Mouse (Mus musculus): Measurements from ENCODE around the gene Cdv3. TPM values are rescaled to one million over a fixed set of nuclear protein-coding genes. Genes with fewer than 3 reads are reported as not detected.
A peak's percentile ranks its signal among the peaks of the same experiment; 100 is the strongest.

The Cdv3 gene
- polyA plus RNA-seq, 1 experiment from 2014 or later, result 101 TPM

DNA sequence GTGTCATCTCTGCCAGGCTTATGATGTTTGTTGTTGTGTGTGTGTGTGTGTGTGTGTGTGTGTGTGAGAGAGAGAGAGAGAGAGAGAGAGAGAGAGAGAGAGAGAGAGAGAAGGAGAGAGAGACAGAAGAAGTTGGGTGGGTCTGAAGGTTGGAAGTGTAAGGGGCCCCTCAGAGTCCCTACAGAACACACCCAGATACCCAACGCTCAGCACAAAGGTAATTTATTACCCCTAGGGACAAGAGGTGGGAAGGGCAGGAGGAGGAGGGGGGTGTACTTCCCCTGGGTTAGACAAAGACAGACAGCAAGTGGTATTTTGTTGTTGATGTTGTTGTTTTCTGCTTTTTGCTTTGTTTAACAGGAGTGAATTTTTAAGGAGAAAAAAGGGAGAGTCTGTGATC is 20.0 kb upstream of the Cdv3 start:
- no peak overlapping the region for H3K9ac ChIP-seq
- H3K4me1 ChIP-seq, result peaks cover 7% of the 10 kb centered on the region
- H3K36me3 ChIP-seq, result no peaks in the 10 kb centered on the region
- H3K27ac ChIP-seq, result no peak overlapping the region
- no peak overlapping the region for H3K4me2 ChIP-seq (replicated peaks)
- no peaks in the 10 kb centered on the region for H3K27me3 ChIP-seq
- no peak overlapping the region for H3K4me3 ChIP-seq
- ATAC-seq (ENCODE audit: low FRiP score), result no peak
- 41% methylated on average over 1 of the region's 1 CpGs for WGBS
- no peaks in the 10 kb centered on the region for H3K9me3 ChIP-seq (replicated peaks)

DNA sequence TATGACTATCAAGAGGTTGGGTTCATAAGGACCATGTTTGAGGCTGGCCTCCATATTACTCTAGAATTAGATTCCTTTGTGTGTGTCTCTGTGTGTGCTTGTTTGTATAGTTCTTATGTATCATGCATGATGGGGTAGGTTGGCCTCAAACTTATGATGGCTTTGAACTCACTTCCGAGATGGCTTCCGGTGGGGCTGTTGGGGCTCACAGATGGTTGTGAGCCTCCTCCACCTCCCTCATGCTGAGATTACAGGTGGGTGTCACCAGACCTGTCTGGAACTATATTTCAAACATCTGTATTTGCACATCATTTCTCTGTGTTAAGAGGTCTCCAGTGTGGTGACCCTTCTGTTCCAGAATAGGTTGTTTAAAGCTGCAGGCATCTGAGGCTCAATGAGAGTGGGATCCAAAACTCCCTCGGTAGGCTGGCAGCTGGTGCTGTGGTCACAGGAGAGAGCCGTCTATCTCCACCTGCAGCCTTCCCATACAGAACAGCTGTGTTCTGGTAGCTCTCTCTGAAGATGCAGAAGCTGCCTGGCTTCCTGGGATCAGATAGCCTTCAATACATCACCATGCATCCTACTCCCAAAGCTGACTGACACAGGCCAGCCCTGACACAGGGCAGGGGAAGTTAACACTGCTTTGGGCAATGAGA is 18.6 kb upstream of the Cdv3 start:
- no peaks in the 10 kb centered on the region for H3K9me3 ChIP-seq (replicated peaks)
- H3K4me3 ChIP-seq, result no peak overlapping the region
- ATAC-seq (ENCODE audit: low FRiP score), result no peak
- peaks cover 7% of the 10 kb centered on the region for H3K4me1 ChIP-seq
- WGBS, result 82% methylated on average over 4 of the region's 4 CpGs
- H3K9ac ChIP-seq, result no peak overlapping the region
- H3K27ac ChIP-seq, result no peak overlapping the region
- no peak overlapping the region for H3K4me2 ChIP-seq (replicated peaks)
- no peaks in the 10 kb centered on the region for H3K36me3 ChIP-seq
- no peaks in the 10 kb centered on the region for H3K27me3 ChIP-seq

DNA sequence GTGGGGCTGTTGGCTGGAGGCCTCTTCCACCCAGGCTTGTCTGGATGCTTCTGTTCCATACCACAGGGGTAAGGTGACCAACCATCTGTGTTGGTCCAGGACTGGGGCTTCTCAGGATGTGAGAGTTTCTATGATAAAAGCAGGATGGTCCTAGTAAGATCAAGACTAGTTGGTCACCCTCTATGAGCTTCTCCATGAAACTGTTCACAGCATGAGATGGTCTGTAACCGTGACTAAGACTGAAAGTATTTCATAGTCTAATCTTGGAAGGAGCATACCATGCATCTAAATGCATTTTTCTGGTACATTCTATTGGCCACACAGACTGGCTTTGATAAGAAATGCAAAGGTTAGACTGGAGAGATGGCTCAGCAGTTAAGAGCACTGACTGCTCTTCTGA is 17.9 kb upstream of the Cdv3 start:
- no peaks in the 10 kb centered on the region for H3K27me3 ChIP-seq
- H3K36me3 ChIP-seq, result no peaks in the 10 kb centered on the region
- H3K4me2 ChIP-seq (replicated peaks), result no peak overlapping the region
- no peak overlapping the region for H3K4me3 ChIP-seq
- H3K9me3 ChIP-seq (replicated peaks), result no peaks in the 10 kb centered on the region
- 97% methylated on average over 1 of the region's 1 CpGs for WGBS
- H3K9ac ChIP-seq, result no peak overlapping the region
- no peak for ATAC-seq (ENCODE audit: low FRiP score)
- H3K4me1 ChIP-seq, result peaks cover 7% of the 10 kb centered on the region
- H3K27ac ChIP-seq, result no peak overlapping the region

DNA sequence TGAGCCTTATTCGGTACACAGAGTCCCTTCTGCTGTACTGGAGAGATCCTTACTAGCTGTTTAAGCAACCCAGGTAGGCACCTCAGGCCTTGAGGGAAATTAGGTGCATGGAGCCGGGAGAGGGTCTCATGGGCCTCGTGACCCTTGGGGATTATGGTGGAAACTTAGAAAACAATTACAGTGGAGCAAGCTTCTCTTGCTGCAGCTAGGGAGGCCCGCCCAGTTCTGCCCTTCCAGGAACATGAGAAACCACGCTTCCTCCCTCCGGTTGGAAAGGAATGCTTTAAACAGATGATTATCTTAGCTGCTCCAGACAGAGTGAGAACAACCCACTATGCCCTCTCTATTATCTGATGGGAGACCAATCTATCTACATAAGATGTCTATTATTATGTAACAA is 17.3 kb upstream of the Cdv3 start:
- H3K4me2 ChIP-seq (replicated peaks), result no peak overlapping the region
- H3K36me3 ChIP-seq, result no peaks in the 10 kb centered on the region
- no peak overlapping the region for H3K9ac ChIP-seq
- ATAC-seq (ENCODE audit: low FRiP score), result no peak
- no peak overlapping the region for H3K27ac ChIP-seq
- peaks cover 7% of the 10 kb centered on the region for H3K4me1 ChIP-seq
- no peak overlapping the region for H3K4me3 ChIP-seq
- H3K9me3 ChIP-seq (replicated peaks), result no peaks in the 10 kb centered on the region
- 78% methylated on average over 6 of the region's 6 CpGs for WGBS
- no peaks in the 10 kb centered on the region for H3K27me3 ChIP-seq

DNA sequence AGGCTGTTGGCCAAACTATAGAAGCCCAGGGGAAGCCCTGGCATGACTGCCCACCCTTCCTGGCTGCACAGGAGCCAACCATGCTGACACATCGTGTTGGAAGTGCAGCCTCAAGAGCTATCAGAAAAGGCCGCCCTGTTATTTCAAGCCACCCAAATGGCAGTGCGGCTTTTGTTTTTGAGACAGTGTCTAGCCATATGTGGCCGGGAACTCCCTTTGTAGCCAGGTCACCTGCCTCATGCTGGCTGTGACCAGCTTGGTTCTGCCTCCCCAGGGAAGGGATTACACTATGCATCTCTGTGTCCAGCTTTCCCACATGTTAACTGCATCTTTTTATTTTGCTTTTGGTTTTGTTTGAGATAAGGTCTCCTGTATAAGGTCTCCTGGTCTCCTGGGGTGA is 14.9 kb upstream of the Cdv3 start:
- 87% methylated on average over 4 of the region's 4 CpGs for WGBS
- H3K4me2 ChIP-seq (replicated peaks), result no peak overlapping the region
- H3K9ac ChIP-seq, result no peak overlapping the region
- no peaks in the 10 kb centered on the region for H3K9me3 ChIP-seq (replicated peaks)
- H3K4me3 ChIP-seq, result no peak overlapping the region
- ATAC-seq (ENCODE audit: low FRiP score), result no peak
- H3K4me1 ChIP-seq, result no peaks in the 10 kb centered on the region
- no peak overlapping the region for H3K27ac ChIP-seq
- no peaks in the 10 kb centered on the region for H3K36me3 ChIP-seq
- H3K27me3 ChIP-seq, result no peaks in the 10 kb centered on the region

DNA sequence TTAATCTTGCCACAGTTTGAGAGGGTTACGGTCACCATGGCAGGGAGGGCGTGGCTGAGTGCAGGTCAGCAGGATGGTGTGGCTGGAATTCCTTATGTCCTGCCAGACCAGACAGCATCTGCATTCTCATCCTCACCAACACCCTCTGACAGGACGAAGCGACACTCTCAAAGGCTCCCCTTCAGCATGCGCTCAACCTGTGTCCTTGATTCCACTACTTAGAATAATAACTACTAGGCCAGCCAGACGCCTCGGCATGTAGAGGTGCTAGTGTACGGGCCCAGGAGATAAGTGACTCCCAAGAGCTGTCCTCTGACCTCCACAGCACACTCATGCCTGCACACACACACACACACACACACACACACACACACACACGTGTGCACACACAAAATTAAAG is 13.6 kb upstream of the Cdv3 start:
- Histone ChIP-seq H3K4me1 (no peaks in the 10 kb centered on the region), H3K27ac (no peak overlapping the region), H3K4me2 (replicated peaks) (no peak overlapping the region), H3K9me3 (replicated peaks) (no peaks in the 10 kb centered on the region), H3K4me3 (no peak overlapping the region), H3K9ac (no peak overlapping the region), H3K27me3 (no peaks in the 10 kb centered on the region), H3K36me3 (no peaks in the 10 kb centered on the region)
- 73% methylated on average over 9 of the region's 9 CpGs for WGBS
- no peak for ATAC-seq (ENCODE audit: low FRiP score)

DNA sequence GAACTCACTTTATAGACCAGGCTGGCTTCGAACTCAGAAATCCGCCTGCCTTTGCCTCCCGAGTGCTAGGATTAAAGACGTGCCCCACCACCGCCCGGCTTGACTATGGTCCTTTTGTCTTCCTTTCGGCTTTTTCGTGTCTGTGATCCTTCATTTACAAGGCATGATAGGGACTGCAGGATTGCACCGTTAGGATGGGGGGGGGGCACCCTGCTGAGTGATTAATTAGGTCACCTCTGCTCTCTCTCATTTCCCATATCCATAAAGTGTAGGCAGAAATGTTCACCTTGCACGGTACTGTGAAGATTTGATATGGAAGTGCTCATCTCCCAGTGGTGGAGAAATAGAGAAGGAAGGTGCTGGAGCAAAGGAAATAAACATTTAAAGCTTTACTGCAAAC is 13.0 kb upstream of the Cdv3 start:
- no peak overlapping the region for H3K4me3 ChIP-seq
- H3K27ac ChIP-seq, result no peak overlapping the region
- H3K4me1 ChIP-seq, result no peaks in the 10 kb centered on the region
- ATAC-seq (ENCODE audit: low FRiP score), result no peak
- H3K9ac ChIP-seq, result no peak overlapping the region
- H3K9me3 ChIP-seq (replicated peaks), result no peaks in the 10 kb centered on the region
- H3K4me2 ChIP-seq (replicated peaks), result no peak overlapping the region
- H3K27me3 ChIP-seq, result no peaks in the 10 kb centered on the region
- no peaks in the 10 kb centered on the region for H3K36me3 ChIP-seq
- 58% methylated on average over 10 of the region's 10 CpGs for WGBS

DNA sequence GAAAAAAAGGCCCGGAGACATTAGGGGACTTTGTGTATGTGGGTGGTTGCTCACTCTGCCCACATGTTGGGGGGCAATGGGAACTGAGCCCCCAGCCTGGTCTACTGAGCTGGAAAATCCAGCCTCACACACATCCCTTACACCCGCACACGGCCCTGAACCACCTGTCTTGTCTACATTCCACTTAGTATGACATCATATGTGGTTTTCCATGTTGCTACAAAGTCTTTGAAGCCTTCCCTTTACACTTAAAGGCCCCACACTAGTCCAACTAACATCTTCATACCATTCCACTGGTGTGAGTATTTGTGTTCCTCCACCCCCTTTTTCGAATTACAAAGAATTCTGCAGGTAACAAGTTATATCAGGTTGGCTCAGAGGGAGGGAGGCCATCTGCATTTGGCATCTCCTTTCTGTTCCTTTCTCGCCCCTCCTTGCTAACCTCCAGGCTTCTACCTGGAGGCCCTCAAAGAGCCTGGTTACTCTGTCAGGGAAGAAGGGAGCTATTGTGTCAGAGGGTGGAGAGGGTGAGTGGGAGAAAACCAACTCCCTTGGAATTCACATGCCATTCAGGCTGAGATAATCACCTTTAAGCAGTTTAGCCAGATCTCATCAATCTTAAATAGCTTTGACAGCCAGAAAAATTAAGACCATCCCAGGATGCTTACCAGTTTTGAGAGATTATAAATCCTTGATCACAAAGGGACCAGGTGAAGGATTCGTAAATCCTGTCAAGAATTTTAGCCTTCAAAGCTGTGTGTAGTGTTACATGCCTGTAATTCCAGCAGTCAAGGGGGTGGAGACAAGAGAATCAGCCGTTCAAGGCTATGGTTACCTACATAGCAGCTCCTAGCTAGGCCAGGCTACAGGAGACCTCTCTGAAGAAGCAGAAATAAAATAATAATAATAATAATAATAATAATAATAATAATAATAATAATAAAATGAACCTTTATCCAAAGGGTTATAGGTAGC is 11.0 kb upstream of the Cdv3 start:
- Histone ChIP-seq H3K9me3 (replicated peaks) (no peaks in the 10 kb centered on the region), H3K4me2 (replicated peaks) (no peak overlapping the region), H3K4me1 (no peaks in the 10 kb centered on the region), H3K9ac (no peak overlapping the region), H3K36me3 (no peaks in the 10 kb centered on the region), H3K4me3 (no peak overlapping the region), H3K27ac (no peak overlapping the region), H3K27me3 (no peaks in the 10 kb centered on the region)
- no peak for ATAC-seq (ENCODE audit: low FRiP score)
- WGBS, result 71% methylated on average over 7 of the region's 7 CpGs

DNA sequence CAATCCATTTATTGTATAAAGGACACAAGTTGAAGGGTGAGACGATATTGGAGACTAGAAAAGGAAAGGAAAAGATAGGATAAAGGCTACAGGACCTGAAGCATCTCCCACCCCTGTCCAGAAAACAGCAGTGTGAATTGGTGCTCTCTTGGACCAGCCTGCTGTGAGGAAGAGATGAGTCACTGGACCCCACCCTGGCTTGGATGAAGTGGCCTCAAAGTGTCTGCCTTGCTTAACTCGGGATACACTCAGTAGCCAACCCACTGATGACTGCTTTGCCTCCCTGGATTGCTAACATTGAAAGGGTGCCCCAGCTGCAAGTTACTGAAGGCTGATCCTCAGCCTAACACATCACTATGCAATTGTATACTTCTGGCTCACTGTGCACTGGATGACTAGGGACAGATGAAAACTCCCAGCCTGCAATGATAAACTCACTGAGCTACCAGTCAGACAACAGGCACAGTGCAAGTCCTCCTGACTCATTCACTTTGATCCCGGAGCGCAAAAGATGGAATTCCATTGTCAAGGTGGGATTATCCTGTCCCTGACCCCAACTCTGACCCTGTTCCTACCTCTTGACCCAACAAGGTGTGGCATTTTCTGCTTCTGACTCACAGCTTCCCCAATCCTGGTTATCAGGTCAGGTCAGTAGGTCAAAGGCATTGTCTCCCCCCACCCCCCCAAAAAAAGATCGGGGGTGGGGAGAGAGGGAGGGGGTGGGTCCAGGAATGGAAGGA is 6.8 kb upstream of the Cdv3 start:
- Histone ChIP-seq H3K9ac (no peak overlapping the region), H3K4me2 (replicated peaks) (no peak overlapping the region), H3K4me3 (no peak overlapping the region), H3K9me3 (replicated peaks) (no peaks in the 10 kb centered on the region), H3K36me3 (no peaks in the 10 kb centered on the region), H3K27ac (no peak overlapping the region), H3K27me3 (no peaks in the 10 kb centered on the region), H3K4me1 (peaks cover 3% of the 10 kb centered on the region; the same call in 1 of the 2 replicates)
- 77% methylated on average over 5 of the region's 5 CpGs for WGBS
- ATAC-seq (ENCODE audit: low FRiP score), result no peak

DNA sequence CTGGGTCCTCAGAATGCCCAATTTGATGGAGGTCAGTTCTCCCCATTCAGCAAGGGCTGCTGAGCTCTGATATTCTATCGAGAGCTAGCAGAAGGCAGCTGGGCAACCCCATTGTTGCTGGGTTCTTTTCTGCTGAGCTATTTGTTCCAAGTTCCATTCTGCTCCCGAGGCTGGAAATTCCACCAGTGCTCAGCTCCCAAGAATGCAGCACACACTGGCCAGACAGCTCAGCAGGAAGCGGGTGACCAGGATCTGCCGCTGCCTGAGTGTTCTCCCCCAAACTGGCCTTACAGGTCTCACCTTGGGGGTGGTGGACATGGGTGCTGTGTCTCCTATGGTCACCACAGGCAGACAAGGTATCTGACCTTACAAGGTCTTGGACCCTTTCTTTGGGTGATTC is 4.3 kb upstream of the Cdv3 start:
- Histone ChIP-seq H3K9ac (0 out of 2 replicates have a peak overlapping the region, but pooled peaks have one; percentile 5), H3K27ac (no peak overlapping the region), H3K4me3 (no peak overlapping the region), H3K36me3 (no peaks in the 10 kb centered on the region), H3K27me3 (no peaks in the 10 kb centered on the region), H3K9me3 (replicated peaks) (no peaks in the 10 kb centered on the region), H3K4me1 (peaks cover 12% of the 10 kb centered on the region), H3K4me2 (replicated peaks) (no peak overlapping the region)
- WGBS, result 55% methylated on average over 4 of the region's 4 CpGs
- ATAC-seq (ENCODE audit: low FRiP score), result no peak

DNA sequence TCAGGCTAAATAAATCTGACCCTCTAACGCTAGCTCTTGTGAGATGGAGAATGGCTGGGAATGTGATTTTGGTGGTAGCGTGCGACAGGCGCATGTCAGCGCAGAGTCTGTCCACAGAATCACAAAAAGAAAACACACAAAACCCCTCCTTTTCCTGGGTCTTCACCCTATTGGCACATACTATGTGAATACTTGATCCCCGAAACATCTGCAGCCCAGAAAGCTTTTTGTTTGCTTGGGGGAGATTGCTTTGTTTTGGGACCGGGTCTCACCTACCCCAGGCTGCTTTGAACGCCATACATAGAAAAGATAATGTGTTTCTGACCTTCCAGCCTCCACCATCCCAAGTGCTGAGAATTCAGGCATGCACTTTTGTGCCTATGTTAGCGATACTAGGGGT is 716 bp upstream of the Cdv3 start:
- Histone ChIP-seq H3K4me3 (peak overlapping the region; percentile 92), H3K27ac (peak overlapping the region; percentile 67), H3K9me3 (replicated peaks) (no peaks in the 10 kb centered on the region), H3K4me1 (peaks cover 26% of the 10 kb centered on the region), H3K4me2 (replicated peaks) (peak overlapping the region; percentile 54), H3K27me3 (no peaks in the 10 kb centered on the region), H3K36me3 (0 out of 2 replicates have a peak, but pooled peaks cover 5% of the 10 kb centered on the region), H3K9ac (peak overlapping the region; percentile 28; the same call in 1 of the 2 replicates)
- no peak; the same call in 1 of the 2 replicates for ATAC-seq (ENCODE audit: low FRiP score)
- WGBS, result 61% methylated on average over 9 of the region's 9 CpGs

DNA sequence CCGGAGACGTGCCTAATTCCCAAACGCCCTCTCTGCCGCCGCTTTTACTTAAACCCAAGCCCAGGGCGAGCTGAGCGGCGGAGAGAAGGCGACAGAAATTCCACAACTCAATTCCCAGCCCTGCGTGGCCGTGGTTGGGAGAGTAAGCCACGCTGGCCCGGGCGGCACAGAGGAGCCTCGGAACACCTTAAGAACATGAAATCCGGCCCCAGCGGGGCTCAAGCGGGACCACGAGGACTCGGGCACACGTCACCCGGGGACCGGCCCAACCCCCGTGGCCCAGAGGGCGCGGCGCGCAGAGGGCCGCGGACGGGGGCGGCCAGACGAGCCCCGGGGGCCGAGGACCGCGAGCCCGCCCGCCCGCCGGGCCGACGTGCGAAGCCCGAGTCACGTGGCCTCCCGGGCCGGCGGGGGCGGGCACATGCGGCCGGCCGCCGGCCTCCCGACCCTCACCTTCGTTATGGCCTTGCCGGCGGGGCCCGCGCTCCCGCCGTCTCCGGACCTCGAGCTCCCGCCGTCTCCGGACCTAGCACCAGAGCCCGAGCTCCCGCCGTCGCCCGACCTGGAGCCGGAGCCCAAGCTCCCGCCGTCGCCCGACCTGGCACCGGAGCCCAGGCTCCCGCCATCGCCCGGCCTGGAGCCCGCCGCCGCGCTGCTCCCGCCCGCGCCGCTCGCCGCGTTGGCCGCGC is 895 bp downstream of the Cdv3 start:
- H3K27ac ChIP-seq, result peak overlapping the region; percentile 98
- H3K4me1 ChIP-seq, result peaks cover 24% of the 10 kb centered on the region
- ATAC-seq (ENCODE audit: low FRiP score), result peak; percentile 31
- 3% methylated on average over 89 of the region's 94 CpGs for WGBS
- no peaks in the 10 kb centered on the region for H3K27me3 ChIP-seq
- H3K4me2 ChIP-seq (replicated peaks), result peak overlapping the region; percentile 84
- peak overlapping the region; percentile 92 for H3K4me3 ChIP-seq
- H3K36me3 ChIP-seq, result 0 out of 2 replicates have a peak, but pooled peaks cover 5% of the 10 kb centered on the region
- no peaks in the 10 kb centered on the region for H3K9me3 ChIP-seq (replicated peaks)
- peak overlapping the region; percentile 95 for H3K9ac ChIP-seq

All from hindbrain, embryonic 12.5 days (tissue).